Mouse (Mus musculus) midbrain, embryonic 15.5 days (tissue): Measurements from ENCODE around the gene Rras2. TPM values are rescaled to one million over a fixed set of nuclear protein-coding genes. Genes with fewer than 3 reads are reported as not detected.

Experiments used
- ATAC-seq: fragments of 200-750 bp; cut with Nextera tagmentation; replicated peaks from 2 replicates; pipeline ENCODE4 v1.8.0; 2017; ENCODE audit warnings: moderate TSS enrichment
- H3K27ac ChIP-seq: fragments of 300-500 bp; sonication (generic); 2 replicates; pipeline ENCODE4 v1.5.1; 2015; ENCODE audit warnings: mild to moderate bottlenecking, inconsistent platforms
- H3K27me3 ChIP-seq: fragments of 300-500 bp; sonication (generic); replicated peaks from 2 replicates; pipeline ENCODE4 v1.6.1; 2015; ENCODE audit warnings: inconsistent platforms
- H3K36me3 ChIP-seq: fragments of 300-500 bp; sonication (generic); replicated peaks from 2 replicates; pipeline ENCODE4 v1.6.1; 2015; ENCODE audit warnings: inconsistent platforms
- H3K4me1 ChIP-seq: fragments of 300-500 bp; sonication (generic); 2 replicates; pipeline ENCODE4 v1.6.1; 2015; ENCODE audit warnings: inconsistent platforms
- H3K4me2 ChIP-seq: fragments of 300-500 bp; sonication (generic); 2 replicates; pipeline ENCODE4 v1.6.1; 2015; ENCODE audit warnings: inconsistent platforms, mild to moderate bottlenecking, moderate library complexity
- H3K4me3 ChIP-seq: fragments of 300-500 bp; sonication (generic); 2 replicates; pipeline ENCODE4 v1.5.1; 2015; ENCODE audit warnings: mild to moderate bottlenecking, inconsistent platforms
- H3K9ac ChIP-seq: fragments of 300-500 bp; sonication (generic); 2 replicates; pipeline ENCODE4 v1.6.1; 2015; ENCODE audit warnings: mild to moderate bottlenecking, inconsistent platforms
- H3K9me3 ChIP-seq: fragments of 300-500 bp; sonication (generic); 2 replicates; pipeline ENCODE4 v1.6.1; 2016; ENCODE audit warnings: inconsistent platforms
- WGBS: fragments of 180-500 bp; shearing (Covaris S2); methylation state at CpG from one replicate; pipeline ENCODE4 v1.1.7; 2015; ENCODE audit warnings: mixed read lengths; 5-methylcytosine and 5-hydroxymethylcytosine counted together
- polyA plus RNA-seq: library from polyadenylated mRNA; unstranded; fragments of >200 nt; fragmentation: Nextera tagmentation; extraction: Ambion mirVana; gene quantifications from 2 replicates; pipeline ENCODE4 v1.2.1, GENCODE M21; 2015

Rras2 gene
- polyA plus RNA-seq, 1 experiment from 2014 or later, result 21.6 TPM

- WGBS, result 92% methylated on average over 24 of the region's 24 CpGs
These were observed 13.8 kb downstream of the Rras2 start for GRCm38 (mm10) chr7:114103629-114104347.

GRCm38 (mm10) chr7:114103152-114103551 is 14.4 kb downstream of the Rras2 start:
- 92% methylated on average over 4 of the region's 4 CpGs for WGBS
- no peak overlapping the region for H3K27ac ChIP-seq

More at GRCm38 (mm10) chr7:114103629-114104347, 13.8 kb downstream of the Rras2 start:
- Histone ChIP-seq H3K9ac (no peak overlapping the region), H3K27me3 (no peaks in the 10 kb centered on the region), H3K4me3 (no peak overlapping the region), H3K4me2 (no peak overlapping the region), H3K27ac (no peak overlapping the region), H3K36me3 (no peaks in the 10 kb centered on the region), H3K4me1 (no peaks in the 10 kb centered on the region), H3K9me3 (no peaks in the 10 kb centered on the region)
- ATAC-seq, result no peak

GRCm38 (mm10) chr7:114102609-114103008 is 15.0 kb downstream of the Rras2 start:
- Histone ChIP-seq H3K9ac (no peak overlapping the region), H3K4me2 (no peak overlapping the region), H3K27ac (no peak overlapping the region), H3K4me1 (no peaks in the 10 kb centered on the region), H3K4me3 (no peak overlapping the region), H3K9me3 (no peaks in the 10 kb centered on the region), H3K27me3 (no peaks in the 10 kb centered on the region), H3K36me3 (no peaks in the 10 kb centered on the region)
- ATAC-seq, result no peak
- 28% methylated on average over 4 of the region's 4 CpGs for WGBS

More at GRCm38 (mm10) chr7:114103152-114103551, 14.4 kb downstream of the Rras2 start:
- no peak for ATAC-seq
- no peaks in the 10 kb centered on the region for H3K9me3 ChIP-seq
- H3K4me1 ChIP-seq, result no peaks in the 10 kb centered on the region
- no peak overlapping the region for H3K4me2 ChIP-seq
- no peaks in the 10 kb centered on the region for H3K27me3 ChIP-seq
- H3K9ac ChIP-seq, result no peak overlapping the region
- H3K36me3 ChIP-seq, result no peaks in the 10 kb centered on the region
- no peak overlapping the region for H3K4me3 ChIP-seq

DNA sequence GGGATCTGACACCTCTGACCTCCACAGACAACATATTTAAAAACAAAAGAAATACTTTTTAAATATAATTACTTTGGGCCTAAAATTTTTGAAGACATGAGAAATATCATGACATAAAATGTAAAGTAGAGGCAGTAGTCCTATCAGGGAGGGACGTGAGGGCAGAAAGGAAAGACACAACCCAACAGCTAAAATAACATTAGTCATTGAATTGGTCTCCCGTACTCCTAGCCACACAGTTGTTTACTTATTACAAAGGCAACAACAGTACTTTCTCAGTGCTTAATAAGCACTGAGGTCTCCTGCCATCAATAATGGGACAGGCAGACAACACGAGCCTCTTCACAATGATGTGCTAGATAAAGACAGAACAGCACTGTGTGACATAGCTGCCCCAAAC is 16.2 kb downstream of the Rras2 start:
- no peaks in the 10 kb centered on the region for H3K4me1 ChIP-seq
- WGBS, result 57% methylated on average over 3 of the region's 3 CpGs
- no peaks in the 10 kb centered on the region for H3K27me3 ChIP-seq
- no peaks in the 10 kb centered on the region for H3K9me3 ChIP-seq
- H3K36me3 ChIP-seq, result no peaks in the 10 kb centered on the region
- no peak overlapping the region for H3K27ac ChIP-seq
- H3K4me3 ChIP-seq, result no peak overlapping the region
- no peak for ATAC-seq
- H3K9ac ChIP-seq, result no peak overlapping the region
- H3K4me2 ChIP-seq, result no peak overlapping the region

GRCm38 (mm10) chr7:114093548-114094174 is 23.9 kb downstream of the Rras2 start:
- no peak for ATAC-seq
- no peak overlapping the region for H3K27ac ChIP-seq
- H3K4me2 ChIP-seq, result no peak overlapping the region
- no peaks in the 10 kb centered on the region for H3K9me3 ChIP-seq
- no peak overlapping the region for H3K9ac ChIP-seq
- 78% methylated on average over 8 of the region's 8 CpGs for WGBS
- no peaks in the 10 kb centered on the region for H3K27me3 ChIP-seq
- H3K4me3 ChIP-seq, result no peak overlapping the region
- H3K4me1 ChIP-seq, result no peaks in the 10 kb centered on the region
- H3K36me3 ChIP-seq, result no peaks in the 10 kb centered on the region

- Histone ChIP-seq H3K9me3 (no peaks in the 10 kb centered on the region), H3K36me3 (no peaks in the 10 kb centered on the region), H3K9ac (no peak overlapping the region), H3K27ac (no peak overlapping the region), H3K4me2 (no peak overlapping the region), H3K27me3 (no peaks in the 10 kb centered on the region), H3K4me1 (peaks cover 12% of the 10 kb centered on the region), H3K4me3 (no peak overlapping the region)
- no peak for ATAC-seq
- WGBS, result 67% methylated on average over 10 of the region's 10 CpGs
These were observed 26.6 kb downstream of the Rras2 start for GRCm38 (mm10) chr7:114090892-114091545.

DNA sequence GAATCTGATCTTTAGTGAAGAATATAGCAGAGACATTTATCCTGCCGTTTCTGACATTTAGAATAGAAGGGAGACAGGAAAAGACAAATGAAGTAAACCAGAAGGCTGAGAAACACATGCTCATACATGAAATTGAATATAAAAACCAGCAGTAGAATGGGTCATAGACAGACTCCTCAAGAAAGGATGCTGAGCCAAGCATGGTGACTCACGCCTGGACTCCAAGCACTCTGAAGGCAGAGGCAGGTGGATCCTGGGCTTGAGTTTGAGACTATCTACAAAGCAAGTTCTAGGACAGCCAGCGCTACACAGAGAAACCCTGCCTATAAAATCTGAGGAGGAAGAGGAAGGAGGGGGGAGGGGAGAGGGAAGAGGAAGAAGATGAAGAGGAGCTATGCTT is 27.4 kb downstream of the Rras2 start:
- no peak overlapping the region for H3K9ac ChIP-seq
- H3K4me1 ChIP-seq, result peaks cover 12% of the 10 kb centered on the region
- no peaks in the 10 kb centered on the region for H3K36me3 ChIP-seq
- no peak overlapping the region for H3K4me3 ChIP-seq
- no peak overlapping the region for H3K4me2 ChIP-seq
- 90% methylated on average over 3 of the region's 3 CpGs for WGBS
- H3K9me3 ChIP-seq, result no peaks in the 10 kb centered on the region
- no peak for ATAC-seq
- no peaks in the 10 kb centered on the region for H3K27me3 ChIP-seq
- H3K27ac ChIP-seq, result no peak overlapping the region

DNA sequence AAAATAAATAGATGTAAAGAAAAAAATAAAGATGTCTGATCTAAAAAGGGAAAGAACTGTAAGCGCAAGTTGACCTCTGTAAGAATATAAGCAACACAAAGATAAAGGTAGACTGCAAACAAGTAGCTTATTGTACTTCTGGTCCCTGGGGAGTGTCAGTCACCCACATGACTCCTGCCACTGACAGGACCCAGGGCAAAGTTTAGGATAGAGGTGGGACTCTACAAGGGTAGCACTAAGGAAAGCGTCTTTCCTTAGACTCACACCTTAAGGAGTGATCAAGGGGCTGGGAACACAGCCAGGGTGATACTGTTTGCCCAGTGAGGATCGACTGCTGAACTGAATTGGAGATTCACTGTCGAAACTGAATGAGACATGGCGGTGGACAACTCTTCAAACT is 28.7 kb downstream of the Rras2 start:
- no peak overlapping the region for H3K4me3 ChIP-seq

GRCm38 (mm10) chr7:114087986-114088385 is 29.6 kb downstream of the Rras2 start:
- peak overlapping the region; percentile 17 for H3K4me2 ChIP-seq

More for the DNA sequence above, 28.7 kb downstream of the Rras2 start:
- H3K27me3 ChIP-seq, result no peaks in the 10 kb centered on the region
- H3K4me2 ChIP-seq, result no peak overlapping the region
- no peak overlapping the region for H3K27ac ChIP-seq
- H3K9ac ChIP-seq, result no peak overlapping the region
- 66% methylated on average over 5 of the region's 5 CpGs for WGBS
- no peaks in the 10 kb centered on the region for H3K9me3 ChIP-seq
- no peak for ATAC-seq
- H3K36me3 ChIP-seq, result no peaks in the 10 kb centered on the region
- peaks cover 12% of the 10 kb centered on the region for H3K4me1 ChIP-seq

DNA sequence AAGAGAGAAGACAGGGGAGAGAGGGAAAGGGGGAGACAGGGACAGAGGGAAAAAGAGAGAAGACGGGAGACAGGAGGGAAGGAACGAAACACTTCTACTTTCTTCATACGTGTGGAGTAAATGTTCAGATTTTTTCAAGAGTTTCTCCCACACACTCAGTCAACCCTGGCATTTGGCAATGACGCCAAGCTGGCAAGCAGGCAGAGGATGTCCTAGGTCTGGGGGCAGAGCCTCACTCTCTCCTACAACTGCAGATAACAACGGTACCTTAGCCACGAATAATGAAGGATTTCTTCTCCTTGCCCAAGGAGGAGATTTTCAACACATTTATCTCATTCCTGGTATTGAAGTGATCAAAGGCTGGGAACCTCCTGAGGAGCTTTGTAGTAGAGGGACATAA is 30.2 kb downstream of the Rras2 start:
- H3K27me3 ChIP-seq, result no peaks in the 10 kb centered on the region
- H3K9me3 ChIP-seq, result no peaks in the 10 kb centered on the region
- H3K4me2 ChIP-seq, result peak overlapping the region; percentile 17; the same call in 1 of the 2 replicates
- no peak overlapping the region for H3K9ac ChIP-seq
- no peak overlapping the region for H3K27ac ChIP-seq
- H3K4me1 ChIP-seq, result peaks cover 12% of the 10 kb centered on the region
- WGBS, result 36% methylated on average over 6 of the region's 6 CpGs
- no peak for ATAC-seq
- no peak overlapping the region for H3K4me3 ChIP-seq
- no peaks in the 10 kb centered on the region for H3K36me3 ChIP-seq

More at GRCm38 (mm10) chr7:114087986-114088385, 29.6 kb downstream of the Rras2 start:
- no peaks in the 10 kb centered on the region for H3K36me3 ChIP-seq
- H3K9ac ChIP-seq, result no peak overlapping the region
- peaks cover 12% of the 10 kb centered on the region for H3K4me1 ChIP-seq
- no peaks in the 10 kb centered on the region for H3K9me3 ChIP-seq
- no peak overlapping the region for H3K27ac ChIP-seq
- WGBS, result 7% methylated on average over 11 of the region's 11 CpGs
- no peaks in the 10 kb centered on the region for H3K27me3 ChIP-seq
- ATAC-seq, result no peak
- H3K4me3 ChIP-seq, result no peak overlapping the region

DNA sequence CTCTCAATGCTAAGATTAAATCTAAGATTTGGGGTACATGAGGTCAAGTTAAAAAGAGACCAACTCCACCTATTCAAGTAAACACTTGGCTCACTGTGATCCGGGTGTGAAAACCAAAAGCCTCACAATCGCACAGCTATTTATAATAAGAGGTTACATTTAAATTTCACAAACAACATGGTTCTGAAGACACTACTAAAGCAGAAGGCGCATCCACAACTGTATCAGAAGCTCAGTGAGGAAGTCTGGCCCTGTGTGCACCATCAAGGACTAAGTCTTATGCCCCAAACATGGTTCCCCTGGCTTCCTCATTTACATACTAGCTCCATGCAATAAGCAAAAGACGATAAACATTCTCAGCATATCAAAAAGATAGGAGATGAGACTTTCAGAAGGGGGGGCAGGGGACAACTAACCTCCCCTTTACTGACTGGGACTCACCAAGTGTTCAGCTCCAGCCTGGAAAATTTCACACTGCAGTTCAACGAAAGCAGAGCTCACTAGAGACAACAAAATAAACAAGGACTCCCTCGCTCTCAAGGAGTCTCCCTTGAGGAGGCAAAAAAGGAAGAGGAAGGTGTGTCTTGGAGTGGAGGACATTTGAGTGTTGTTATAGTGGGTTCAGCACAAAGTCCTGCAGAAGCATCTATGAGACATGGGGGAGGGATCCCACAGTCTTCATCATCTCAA is 31.4 kb downstream of the Rras2 start:
- Histone ChIP-seq H3K4me1 (peaks cover 12% of the 10 kb centered on the region), H3K27ac (no peak overlapping the region), H3K9ac (no peak overlapping the region), H3K27me3 (no peaks in the 10 kb centered on the region), H3K4me2 (no peak overlapping the region), H3K9me3 (no peaks in the 10 kb centered on the region), H3K36me3 (no peaks in the 10 kb centered on the region), H3K4me3 (no peak overlapping the region)
- no peak for ATAC-seq
- WGBS, result 78% methylated on average over 6 of the region's 6 CpGs

DNA sequence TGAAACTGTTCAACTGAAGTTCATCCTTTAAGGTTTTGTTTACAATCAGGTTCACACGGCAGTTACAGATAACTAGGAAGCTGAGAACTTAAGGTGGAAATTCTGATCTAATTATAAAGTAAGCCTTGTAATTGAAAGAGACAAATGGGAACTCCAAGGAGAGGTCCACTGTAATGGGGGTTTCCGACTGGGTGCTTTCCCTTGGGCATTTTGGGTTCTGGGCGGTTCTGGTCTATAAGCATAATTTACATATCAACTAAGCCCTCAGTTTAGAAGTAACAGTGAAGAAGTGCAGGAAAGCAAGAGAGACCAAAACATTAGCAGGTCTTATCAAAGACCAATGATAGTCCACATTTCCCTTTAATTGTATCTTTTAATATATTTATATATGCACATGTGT is 33.8 kb downstream of the Rras2 start:
- Histone ChIP-seq H3K4me2 (no peak overlapping the region), H3K4me1 (peaks cover 12% of the 10 kb centered on the region), H3K4me3 (no peak overlapping the region), H3K9ac (no peak overlapping the region), H3K9me3 (no peaks in the 10 kb centered on the region), H3K27me3 (no peaks in the 10 kb centered on the region), H3K36me3 (no peaks in the 10 kb centered on the region), H3K27ac (no peak overlapping the region)
- WGBS, result 75% methylated on average over 3 of the region's 3 CpGs
- no peak for ATAC-seq
